Mouse (Mus musculus) intestine, embryonic 14.5 days (tissue): ENCODE results near the gene Serpine2. TPM values are rescaled to one million over a fixed set of nuclear protein-coding genes. Genes with fewer than 3 reads are reported as not detected.

Source experiments
- ATAC-seq: fragments of 200-750 bp; cut with Nextera tagmentation; replicated peaks from 2 replicates; pipeline ENCODE4 v1.8.0; 2017; ENCODE audit warnings: low read depth, moderate number of reproducible peaks, moderate TSS enrichment, moderate library complexity; ENCODE audit not compliant: low FRiP score, low TSS enrichment
- DNase-seq: peaks from one replicate; pipeline ENCODE4 v3.0.0-alpha.2; 2018; ENCODE audit warnings: low spot score
- H3K27ac ChIP-seq: fragments of 300-500 bp; sonication (generic); 2 replicates; pipeline ENCODE4 v1.5.1; 2014; ENCODE audit warnings: low read depth, mild to moderate bottlenecking, control low read depth
- H3K27me3 ChIP-seq: fragments of 300-500 bp; sonication (generic); replicated peaks from 2 replicates; pipeline ENCODE4 v1.6.1; 2014; ENCODE audit warnings: low read length, control low read depth; ENCODE audit not compliant: control insufficient read depth, insufficient read depth
- H3K36me3 ChIP-seq: fragments of 300-500 bp; sonication (generic); 2 replicates; pipeline ENCODE4 v1.6.1; 2014; ENCODE audit warnings: low read length, control low read depth; ENCODE audit not compliant: control insufficient read depth, insufficient read depth
- H3K4me1 ChIP-seq: fragments of 300-500 bp; sonication (generic); replicated peaks from 2 replicates; pipeline ENCODE4 v1.6.1; 2014; ENCODE audit warnings: low read length, control low read depth, mixed read lengths; ENCODE audit not compliant: control insufficient read depth, insufficient read depth
- H3K4me2 ChIP-seq: fragments of 300-500 bp; sonication (generic); 2 replicates; pipeline ENCODE4 v1.6.1; 2014; ENCODE audit warnings: low read length
- H3K4me3 ChIP-seq: fragments of 300-500 bp; sonication (generic); 2 replicates; pipeline ENCODE4 v1.5.1; 2014; ENCODE audit warnings: low read depth, low read length, control low read depth, mixed read lengths
- H3K9ac ChIP-seq: fragments of 300-500 bp; sonication (generic); 2 replicates; pipeline ENCODE4 v1.6.1; 2014; ENCODE audit warnings: mild to moderate bottlenecking, low read length
- H3K9me3 ChIP-seq: fragments of 300-500 bp; sonication (generic); 2 replicates; pipeline ENCODE4 v1.6.1; 2016; ENCODE audit warnings: low read length, control low read depth; ENCODE audit not compliant: control insufficient read depth
- WGBS: fragments of 180-500 bp; shearing (Covaris S2); extraction: QIAGEN DNeasy Blood & Tissue Kit; methylation state at CpG from one replicate; pipeline ENCODE4 v1.1.7; 2014; 5-methylcytosine and 5-hydroxymethylcytosine counted together
- polyA plus RNA-seq: library from polyadenylated mRNA; unstranded; fragments of >200 nt; fragmentation: Nextera tagmentation; extraction: Ambion mirVana; gene quantifications from 2 replicates; pipeline ENCODE4 v1.2.1, GENCODE M21; 2014

The Serpine2 gene
- polyA plus RNA-seq, 1 experiment from 2014 or later, result 112 TPM

DNA sequence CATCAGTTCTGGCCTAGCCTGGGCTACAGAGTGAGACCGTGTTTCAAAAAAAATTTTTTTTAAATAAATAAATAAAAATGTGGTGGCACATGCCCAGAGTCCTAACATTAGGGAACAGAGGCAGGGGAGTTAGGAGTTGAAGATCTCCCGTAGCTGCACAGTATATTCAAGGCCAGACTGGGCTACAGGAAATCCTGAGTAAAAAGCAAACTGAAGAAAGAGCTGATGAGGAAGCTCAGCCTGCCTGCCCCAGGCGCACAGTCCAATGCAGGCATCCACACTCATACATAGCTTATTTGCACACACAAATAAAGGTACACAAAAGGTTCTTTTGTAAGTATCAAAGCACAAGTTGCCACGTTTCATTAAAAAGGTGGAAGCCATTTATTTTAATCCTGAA is 103.4 kb downstream of the Serpine2 start:
- 79% methylated on average over 4 of the region's 4 CpGs for WGBS
- Histone ChIP-seq H3K4me2 (no peak overlapping the region), H3K27me3 (no peaks in the 10 kb centered on the region), H3K4me3 (no peak overlapping the region), H3K9ac (no peak overlapping the region), H3K9me3 (no peaks in the 10 kb centered on the region), H3K36me3 (no peaks in the 10 kb centered on the region), H3K27ac (no peak overlapping the region), H3K4me1 (peaks cover 6% of the 10 kb centered on the region; the same call in 1 of the 2 replicates)
- DNase-seq, result no peak
- no peak for ATAC-seq

DNA sequence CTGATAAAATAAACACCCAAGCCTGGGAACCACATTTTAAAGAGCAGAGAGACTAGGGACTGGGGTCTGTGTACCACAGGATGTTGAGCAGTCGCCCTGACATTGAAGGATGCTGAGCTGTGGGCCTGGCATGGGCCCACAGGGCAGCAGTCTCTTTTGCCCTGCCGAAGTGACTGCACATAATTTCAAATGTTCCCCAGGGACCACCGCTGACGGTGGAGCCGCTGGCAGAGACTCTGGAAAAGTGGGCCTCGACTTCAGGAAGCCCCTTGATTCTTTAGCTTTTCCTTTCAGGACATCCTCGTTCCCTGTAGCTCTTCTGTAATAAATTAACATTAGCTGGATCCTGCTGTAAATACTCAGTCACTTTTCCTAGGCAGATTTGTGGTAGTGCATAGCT is 103.8 kb downstream of the Serpine2 start:
- WGBS, result 42% methylated on average over 7 of the region's 7 CpGs
- H3K4me2 ChIP-seq, result no peak overlapping the region
- no peaks in the 10 kb centered on the region for H3K36me3 ChIP-seq
- ATAC-seq (no peak), DNase-seq (no peak)
- peaks cover 6% of the 10 kb centered on the region; the same call in 1 of the 2 replicates for H3K4me1 ChIP-seq
- H3K9me3 ChIP-seq, result no peaks in the 10 kb centered on the region
- H3K9ac ChIP-seq, result no peak overlapping the region
- H3K4me3 ChIP-seq, result no peak overlapping the region
- H3K27ac ChIP-seq, result no peak overlapping the region
- H3K27me3 ChIP-seq, result no peaks in the 10 kb centered on the region

DNA sequence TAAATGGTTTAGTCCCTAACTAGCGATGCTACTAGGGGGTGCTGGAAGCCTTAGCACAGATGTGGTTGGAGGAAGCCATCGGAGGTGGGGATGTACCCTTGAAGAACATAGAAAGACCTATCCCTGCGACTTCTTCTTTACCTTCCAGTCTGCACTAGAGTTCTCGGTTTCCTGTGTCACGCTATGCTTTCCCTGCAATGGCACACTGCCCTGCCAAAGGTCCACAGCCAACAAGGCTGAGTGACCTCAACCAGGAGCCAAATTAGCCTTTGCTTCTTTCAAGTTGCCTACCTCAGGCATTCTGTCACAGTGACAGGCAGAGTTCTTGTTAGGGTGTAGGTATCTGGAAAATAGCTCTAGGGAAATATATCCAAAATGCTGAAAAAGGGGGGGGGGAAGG is 104.6 kb downstream of the Serpine2 start:
- Histone ChIP-seq H3K36me3 (no peaks in the 10 kb centered on the region), H3K9ac (no peak overlapping the region), H3K9me3 (no peaks in the 10 kb centered on the region), H3K27ac (no peak overlapping the region), H3K4me1 (peaks cover 6% of the 10 kb centered on the region; the same call in 1 of the 2 replicates), H3K27me3 (no peaks in the 10 kb centered on the region), H3K4me2 (no peak overlapping the region), H3K4me3 (no peak overlapping the region)
- DNase-seq (no peak), ATAC-seq (no peak)
- whole genome bisulfite sequencing, result 91% methylated on average over 5 of the region's 5 CpGs

DNA sequence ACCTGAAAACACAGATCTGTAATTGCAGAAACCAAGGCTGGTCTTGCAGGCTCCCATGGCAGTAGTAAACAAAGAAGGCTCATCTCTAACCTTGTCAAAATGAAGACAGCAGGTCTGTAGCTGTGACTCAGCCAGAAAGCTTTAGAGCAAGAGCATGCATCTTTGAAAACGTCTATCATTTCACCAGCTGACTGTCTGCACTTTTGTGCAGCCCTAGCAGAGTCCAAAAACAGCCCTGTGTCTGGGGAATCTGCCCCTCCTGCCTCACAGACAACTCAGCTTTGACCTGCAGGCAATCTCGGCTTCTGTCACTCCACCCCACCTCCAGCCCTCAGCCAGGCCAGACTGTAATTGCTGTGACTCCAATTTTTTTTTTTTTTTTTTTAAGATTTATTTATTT is 105.6 kb downstream of the Serpine2 start:
- H3K27ac ChIP-seq, result no peak overlapping the region
- ATAC-seq, result no peak
- H3K4me3 ChIP-seq, result no peak overlapping the region
- peaks cover under 1% of the 10 kb centered on the region; the same call in 1 of the 2 replicates for H3K4me1 ChIP-seq
- no peak overlapping the region for H3K4me2 ChIP-seq
- H3K9ac ChIP-seq, result no peak overlapping the region
- DNase-seq, result no peak
- no peaks in the 10 kb centered on the region for H3K36me3 ChIP-seq
- no peaks in the 10 kb centered on the region for H3K27me3 ChIP-seq
- WGBS, result 26% methylated on average over 2 of the region's 2 CpGs
- H3K9me3 ChIP-seq, result no peaks in the 10 kb centered on the region

- 76% methylated on average over 3 of the region's 3 CpGs for WGBS
- no peak overlapping the region for H3K27ac ChIP-seq
- no peak overlapping the region for H3K4me3 ChIP-seq
- ATAC-seq, result no peak
- no peaks in the 10 kb centered on the region for H3K9me3 ChIP-seq
- no peaks in the 10 kb centered on the region; the same call in 1 of the 2 replicates for H3K4me1 ChIP-seq
- no peak overlapping the region for H3K4me2 ChIP-seq
- H3K27me3 ChIP-seq, result no peaks in the 10 kb centered on the region
- no peak overlapping the region for H3K9ac ChIP-seq
- no peaks in the 10 kb centered on the region for H3K36me3 ChIP-seq
- no peak for DNase-seq
These were observed 106.0 kb downstream of the Serpine2 start for GRCm38 (mm10) chr1:79754936-79755335.

DNA sequence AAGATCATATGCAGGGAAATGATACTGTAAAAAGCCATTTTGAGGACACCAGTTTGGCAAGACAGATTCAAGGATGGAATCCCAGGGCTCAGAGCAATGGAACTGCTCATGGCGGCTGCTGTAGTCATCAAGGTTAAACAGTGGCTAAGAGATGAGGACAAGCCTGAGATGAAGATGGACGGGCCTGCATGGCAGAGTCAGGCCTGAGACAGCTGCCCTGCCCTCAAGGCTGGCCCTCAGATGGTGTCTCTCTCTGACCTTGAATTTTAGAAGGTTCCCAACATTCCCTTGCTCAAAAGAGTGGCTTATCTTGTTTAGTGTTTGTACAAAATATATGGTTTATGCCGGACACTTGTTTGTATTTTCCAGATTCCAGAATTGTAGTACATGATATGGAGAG is 107.5 kb downstream of the Serpine2 start:
- Histone ChIP-seq H3K27ac (no peak overlapping the region), H3K27me3 (no peaks in the 10 kb centered on the region), H3K9me3 (no peaks in the 10 kb centered on the region), H3K36me3 (no peaks in the 10 kb centered on the region), H3K4me2 (no peak overlapping the region), H3K4me3 (no peak overlapping the region), H3K9ac (no peak overlapping the region), H3K4me1 (no peaks in the 10 kb centered on the region; the same call in 1 of the 2 replicates)
- 90% methylated on average over 3 of the region's 3 CpGs for WGBS
- no peak for ATAC-seq
- no peak for DNase-seq

- no peak overlapping the region for H3K27ac ChIP-seq
- no peaks in the 10 kb centered on the region for H3K27me3 ChIP-seq
- WGBS, result 76% methylated on average over 4 of the region's 4 CpGs
- no peak overlapping the region for H3K9ac ChIP-seq
- no peaks in the 10 kb centered on the region for H3K36me3 ChIP-seq
- DNase-seq, result no peak
- H3K4me2 ChIP-seq, result no peak overlapping the region
- no peak for ATAC-seq
- H3K9me3 ChIP-seq, result no peaks in the 10 kb centered on the region
- H3K4me3 ChIP-seq, result no peak overlapping the region
- H3K4me1 ChIP-seq, result no peaks in the 10 kb centered on the region; the same call in 1 of the 2 replicates
These were observed 108.2 kb downstream of the Serpine2 start for GRCm38 (mm10) chr1:79752714-79753340.

DNA sequence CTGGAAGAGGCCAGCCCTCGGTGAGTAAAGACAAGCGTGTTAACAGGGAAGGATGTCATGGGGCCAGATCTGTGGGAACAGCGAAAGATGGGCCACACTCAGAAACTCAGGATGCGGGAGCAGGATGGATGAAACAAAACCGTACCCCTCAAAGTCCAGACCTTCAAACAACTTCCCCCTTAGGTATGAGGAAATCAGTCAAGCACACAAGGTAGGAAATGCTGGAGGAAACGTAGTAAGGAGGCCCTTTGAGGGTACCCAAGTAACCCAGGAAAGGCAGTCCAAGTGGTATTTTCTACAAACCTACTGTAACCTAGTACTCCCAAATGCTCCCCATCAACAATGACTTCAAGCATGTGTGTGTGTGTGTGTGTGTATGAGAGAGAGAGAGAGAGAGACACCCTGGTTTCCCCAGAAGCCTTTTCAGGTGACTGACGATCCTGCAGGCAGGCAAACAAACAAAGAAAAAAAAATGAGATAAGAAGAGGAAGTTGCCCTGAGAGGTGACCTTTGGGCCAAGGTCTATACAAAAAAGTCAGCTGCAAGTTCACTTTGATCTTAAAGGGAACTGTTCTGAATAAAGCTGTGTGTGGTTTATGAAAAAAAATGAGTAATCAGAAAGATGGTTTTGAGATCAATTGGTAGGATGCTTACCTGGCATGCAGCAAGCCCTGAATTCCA is 108.8 kb downstream of the Serpine2 start:
- no peak overlapping the region for H3K4me2 ChIP-seq
- ATAC-seq (no peak), DNase-seq (no peak)
- no peak overlapping the region for H3K27ac ChIP-seq
- no peaks in the 10 kb centered on the region for H3K9me3 ChIP-seq
- WGBS, result 78% methylated on average over 7 of the region's 7 CpGs
- H3K9ac ChIP-seq, result no peak overlapping the region
- no peaks in the 10 kb centered on the region; the same call in 1 of the 2 replicates for H3K4me1 ChIP-seq
- H3K27me3 ChIP-seq, result no peaks in the 10 kb centered on the region
- no peaks in the 10 kb centered on the region for H3K36me3 ChIP-seq
- H3K4me3 ChIP-seq, result no peak overlapping the region

DNA sequence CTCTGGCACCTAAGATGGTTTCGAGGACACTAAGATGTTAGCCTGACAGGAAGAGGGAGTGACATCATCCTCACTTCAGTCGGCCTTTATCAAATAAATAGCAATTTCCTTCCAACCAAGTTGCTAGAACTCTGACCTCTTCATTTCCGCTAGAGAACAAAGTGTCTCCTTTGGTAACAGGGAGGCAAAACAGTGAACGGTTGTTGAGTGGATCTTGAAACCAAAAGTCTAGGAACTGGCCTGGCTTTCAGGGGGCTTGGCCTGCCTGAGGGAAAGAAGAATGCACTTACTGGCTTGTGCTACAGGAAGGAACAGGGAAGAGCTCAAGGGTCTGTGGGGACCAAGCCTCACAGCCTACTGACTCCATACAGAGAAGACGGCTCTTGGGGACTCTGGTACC is 109.8 kb downstream of the Serpine2 start:
- no peak overlapping the region for H3K4me2 ChIP-seq
- no peaks in the 10 kb centered on the region for H3K9me3 ChIP-seq
- no peak for ATAC-seq
- 69% methylated on average over 5 of the region's 5 CpGs for WGBS
- no peaks in the 10 kb centered on the region for H3K36me3 ChIP-seq
- no peak overlapping the region for H3K27ac ChIP-seq
- no peaks in the 10 kb centered on the region; the same call in 1 of the 2 replicates for H3K4me1 ChIP-seq
- H3K27me3 ChIP-seq, result no peaks in the 10 kb centered on the region
- H3K9ac ChIP-seq, result no peak overlapping the region
- no peak for DNase-seq
- no peak overlapping the region for H3K4me3 ChIP-seq
